Mouse (Mus musculus) erythroblast, embryonic 14.5 days (primary cell): ENCODE results near the gene Ttc38.

Source experiments
- GATA1 ChIP-seq: IDR thresholded peaks from 2 replicates; pipeline ENCODE4 v1.6.1; 2012; ENCODE audit warnings: low read length, inconsistent platforms, mixed read lengths
- TAL1 ChIP-seq: IDR thresholded peaks from 3 replicates; pipeline ENCODE4 v1.6.1; 2012; ENCODE audit warnings: low read length, inconsistent platforms, mixed read lengths

GRCm38 (mm10) chr15:85867696-85868095 lies 35.6 kb downstream of the Ttc38 start:
- no peak for TF ChIP-seq GATA1
- TF ChIP-seq TAL1, result no peak
